Mouse (Mus musculus) forebrain, embryonic 14.5 days (tissue): ENCODE measurements around the gene Gstp3. TPM values are rescaled to one million over a fixed set of nuclear protein-coding genes. Genes with fewer than 3 reads are reported as not detected.

Experiments
- ATAC-seq: fragments of 200-750 bp; cut with Nextera tagmentation; 2 replicates; pipeline ENCODE4 v1.8.0; 2017; ENCODE audit warnings: mild to moderate bottlenecking, moderate library complexity
- DNase-seq: peaks from one replicate; pipeline ENCODE4 v3.0.0-alpha.2; 2015; ENCODE audit warnings: low spot score
- H3K27ac ChIP-seq: fragments of 300-500 bp; sonication (generic); 2 replicates; pipeline ENCODE4 v1.5.1; 2014; ENCODE audit warnings: low read depth, mild to moderate bottlenecking, control low read depth, low read length, moderate library complexity
- H3K27me3 ChIP-seq: fragments of 300-500 bp; sonication (generic); replicated peaks from 2 replicates; pipeline ENCODE4 v1.6.1; 2014; ENCODE audit warnings: low read length, control low read depth, mixed read lengths; ENCODE audit not compliant: control insufficient read depth, insufficient read depth
- H3K36me3 ChIP-seq: fragments of 300-500 bp; sonication (generic); 2 replicates; pipeline ENCODE4 v1.6.1; 2014; ENCODE audit warnings: low read length, control low read depth; ENCODE audit not compliant: control insufficient read depth, insufficient read depth
- H3K4me1 ChIP-seq: fragments of 300-500 bp; sonication (generic); 2 replicates; pipeline ENCODE4 v1.6.1; 2014; ENCODE audit warnings: antibody characterized with exemption, low read length, control low read depth; ENCODE audit not compliant: control insufficient read depth, insufficient read depth
- H3K4me2 ChIP-seq: fragments of 300-500 bp; sonication (generic); 2 replicates; pipeline ENCODE4 v1.6.1; 2014; ENCODE audit warnings: mild to moderate bottlenecking, control low read depth, low read length
- H3K4me3 ChIP-seq: fragments of 300-500 bp; sonication (generic); 2 replicates; pipeline ENCODE4 v1.5.1; 2014; ENCODE audit warnings: low read depth, low read length, control low read depth
- H3K9ac ChIP-seq: fragments of 300-500 bp; sonication (generic); 2 replicates; pipeline ENCODE4 v1.6.1; 2014; ENCODE audit warnings: mild to moderate bottlenecking, low read length, control low read depth, moderate library complexity
- H3K9me3 ChIP-seq: fragments of 300-500 bp; sonication (generic); replicated peaks from 2 replicates; pipeline ENCODE4 v1.6.1; 2016; ENCODE audit warnings: low read length, control low read depth, mixed read lengths; ENCODE audit not compliant: control insufficient read depth
- WGBS: fragments of 180-500 bp; shearing (Covaris S2); extraction: QIAGEN DNeasy Blood & Tissue Kit; methylation state at CpG from one replicate; pipeline ENCODE4 v1.1.7; 2014; 5-methylcytosine and 5-hydroxymethylcytosine counted together
- polyA plus RNA-seq: library from polyadenylated mRNA; unstranded; fragments of >200 nt; fragmentation: Nextera tagmentation; extraction: Ambion mirVana; gene quantifications from 2 replicates; pipeline ENCODE4 v1.2.1, GENCODE M21; 2014

The Gstp3 gene
- polyA plus RNA-seq, 1 experiment from 2014 or later = not detected

GRCm38 (mm10) chr19:4084984-4085383, 25.6 kb upstream of the Gstp3 start:
- no peak for DNase-seq
- H3K36me3 ChIP-seq = no peaks in the 10 kb centered on the region
- H3K4me2 ChIP-seq = no peak overlapping the region
- no peak overlapping the region for H3K4me3 ChIP-seq
- H3K27ac ChIP-seq = no peak overlapping the region
- no peak for ATAC-seq
- 75% methylated on average over 1 of the region's 1 CpGs for WGBS
- H3K4me1 ChIP-seq = no peaks in the 10 kb centered on the region
- no peak overlapping the region for H3K9ac ChIP-seq
- no peaks in the 10 kb centered on the region for H3K9me3 ChIP-seq
- no peaks in the 10 kb centered on the region for H3K27me3 ChIP-seq

- H3K4me3 ChIP-seq = no peak overlapping the region
- H3K9ac ChIP-seq = no peak overlapping the region
- H3K9me3 ChIP-seq = no peaks in the 10 kb centered on the region
- no peaks in the 10 kb centered on the region for H3K27me3 ChIP-seq
- ATAC-seq (no peak), DNase-seq (no peak)
- no peaks in the 10 kb centered on the region for H3K36me3 ChIP-seq
- 31% methylated on average over 7 of the region's 8 CpGs for WGBS
- H3K4me1 ChIP-seq = no peaks in the 10 kb centered on the region
- H3K27ac ChIP-seq = no peak overlapping the region
- H3K4me2 ChIP-seq = no peak overlapping the region
These were observed 24.5 kb upstream of the Gstp3 start for GRCm38 (mm10) chr19:4083826-4084225.

- 63% methylated on average over 7 of the region's 7 CpGs for WGBS
- no peaks in the 10 kb centered on the region for H3K9me3 ChIP-seq
- H3K4me2 ChIP-seq = no peak overlapping the region
- H3K4me1 ChIP-seq = no peaks in the 10 kb centered on the region
- H3K36me3 ChIP-seq = no peaks in the 10 kb centered on the region
- no peak overlapping the region for H3K27ac ChIP-seq
- no peak for ATAC-seq
- no peak for DNase-seq
- H3K9ac ChIP-seq = no peak overlapping the region
- no peaks in the 10 kb centered on the region for H3K27me3 ChIP-seq
- no peak overlapping the region for H3K4me3 ChIP-seq
These were observed 23.9 kb upstream of the Gstp3 start for GRCm38 (mm10) chr19:4083316-4083715.

GRCm38 (mm10) chr19:4082219-4082965, 23.0 kb upstream of the Gstp3 start:
- H3K4me2 ChIP-seq = no peak overlapping the region
- DNase-seq (no peak), ATAC-seq (no peak)
- no peaks in the 10 kb centered on the region for H3K4me1 ChIP-seq
- no peaks in the 10 kb centered on the region for H3K27me3 ChIP-seq
- no peak overlapping the region for H3K27ac ChIP-seq
- no peaks in the 10 kb centered on the region for H3K36me3 ChIP-seq
- 81% methylated on average over 11 of the region's 11 CpGs for WGBS
- no peaks in the 10 kb centered on the region for H3K9me3 ChIP-seq
- no peak overlapping the region for H3K9ac ChIP-seq
- H3K4me3 ChIP-seq = no peak overlapping the region

GRCm38 (mm10) chr19:4081394-4081793, 22.0 kb upstream of the Gstp3 start, which contains the start of gene Cabp2:
Gene Cabp2, plus strand, starts transcription at chr19:4081578.
- no peaks in the 10 kb centered on the region for H3K27me3 ChIP-seq
- H3K4me2 ChIP-seq = no peak within 1 kb of the TSS
- no peak within 1 kb of the TSS for H3K27ac ChIP-seq
- 60% methylated on average over 3 of the region's 3 CpGs for WGBS
- ATAC-seq = no peak
- H3K36me3 ChIP-seq = no peaks in the 10 kb centered on the region
- H3K4me3 ChIP-seq = no peak within 1 kb of the TSS
- no peak within 1 kb of the TSS for H3K9ac ChIP-seq
- H3K4me1 ChIP-seq = no peaks in the 10 kb centered on the region
- no peak for DNase-seq
- no peaks in the 10 kb centered on the region for H3K9me3 ChIP-seq

- ATAC-seq = no peak
- H3K9ac ChIP-seq = no peak overlapping the region
- H3K4me3 ChIP-seq = no peak overlapping the region
- H3K9me3 ChIP-seq = no peaks in the 10 kb centered on the region
- DNase-seq = no peak
- no peaks in the 10 kb centered on the region for H3K27me3 ChIP-seq
- 67% methylated on average over 8 of the region's 8 CpGs for WGBS
- H3K4me2 ChIP-seq = no peak overlapping the region
- H3K4me1 ChIP-seq = no peaks in the 10 kb centered on the region
- H3K27ac ChIP-seq = no peak overlapping the region
- H3K36me3 ChIP-seq = no peaks in the 10 kb centered on the region
These were observed 21.2 kb upstream of the Gstp3 start for GRCm38 (mm10) chr19:4080511-4081009.

- H3K36me3 ChIP-seq = no peaks in the 10 kb centered on the region
- no peak overlapping the region for H3K9ac ChIP-seq
- H3K4me3 ChIP-seq = no peak overlapping the region
- no peak overlapping the region for H3K4me2 ChIP-seq
- ATAC-seq (no peak), DNase-seq (no peak)
- H3K27me3 ChIP-seq = no peaks in the 10 kb centered on the region
- no peak overlapping the region for H3K27ac ChIP-seq
- 82% methylated on average over 1 of the region's 1 CpGs for WGBS
- no peaks in the 10 kb centered on the region for H3K4me1 ChIP-seq
- H3K9me3 ChIP-seq = no peaks in the 10 kb centered on the region
These were observed 20.2 kb upstream of the Gstp3 start for GRCm38 (mm10) chr19:4079594-4079993.

GRCm38 (mm10) chr19:4075531-4075930, 16.2 kb upstream of the Gstp3 start:
- no peaks in the 10 kb centered on the region for H3K27me3 ChIP-seq
- no peaks in the 10 kb centered on the region for H3K36me3 ChIP-seq
- ATAC-seq (no peak), DNase-seq (no peak)
- no peak overlapping the region for H3K4me2 ChIP-seq
- no peaks in the 10 kb centered on the region for H3K9me3 ChIP-seq
- H3K4me1 ChIP-seq = no peaks in the 10 kb centered on the region
- WGBS = 88% methylated on average over 1 of the region's 1 CpGs
- no peak overlapping the region for H3K4me3 ChIP-seq
- H3K27ac ChIP-seq = no peak overlapping the region
- no peak overlapping the region for H3K9ac ChIP-seq

- WGBS = 73% methylated on average over 6 of the region's 6 CpGs
- H3K36me3 ChIP-seq = no peaks in the 10 kb centered on the region
- no peak overlapping the region for H3K27ac ChIP-seq
- no peak overlapping the region for H3K4me2 ChIP-seq
- H3K4me1 ChIP-seq = no peaks in the 10 kb centered on the region
- no peak overlapping the region for H3K9ac ChIP-seq
- DNase-seq (no peak), ATAC-seq (no peak)
- no peaks in the 10 kb centered on the region for H3K9me3 ChIP-seq
- no peaks in the 10 kb centered on the region; the same call in 1 of the 2 replicates for H3K27me3 ChIP-seq
- no peak overlapping the region for H3K4me3 ChIP-seq
These were observed 13.5 kb upstream of the Gstp3 start for GRCm38 (mm10) chr19:4072706-4073424.
